Mouse (Mus musculus) kidney, postnatal 36 days (tissue): ENCODE data around the gene Ogdh.
"Not testable (repeated sequence)": the region's sequence is repeated elsewhere in the genome, so short reads cannot be mapped to it uniquely, and the experiment has no call there.

Experiments used
- DNase-seq, 2 experiments: peaks; one replicate each; pipeline ENCODE4 v3.0.0; 2021 to 2022; ENCODE audit warnings: mixed read lengths in 2 of 2

Ogdh gene

GRCm38 (mm10) chr11:6367986-6368385, 76.6 kb downstream of the Ogdh start:
- not testable (repeated sequence) for DNase-seq

- DNase-seq: no peak
Measured at GRCm38 (mm10) chr11:6371376-6372155, 80.1 kb downstream of the Ogdh start.

GRCm38 (mm10) chr11:6372784-6373183, 81.4 kb downstream of the Ogdh start:
- DNase-seq: no peak

GRCm38 (mm10) chr11:6380916-6381315, 89.5 kb downstream of the Ogdh start:
- no peak for DNase-seq

- DNase-seq: no peak
Measured at GRCm38 (mm10) chr11:6388126-6388725, 96.8 kb downstream of the Ogdh start.

- DNase-seq: peak; percentile 97 to 98
Measured at GRCm38 (mm10) chr11:6388726-6389413, 97.4 kb downstream of the Ogdh start, which contains the start of gene Zmiz2. Gene Zmiz2 (plus strand): TSS chr11:6389074.

- peak in 1 of 2 experiments; percentile 40 for DNase-seq
Measured at GRCm38 (mm10) chr11:6389483-6389921, 98.1 kb downstream of the Ogdh start.

GRCm38 (mm10) chr11:6390376-6391053, 99.1 kb downstream of the Ogdh start:
- DNase-seq: no peak

GRCm38 (mm10) chr11:6391516-6392276, 100.3 kb downstream of the Ogdh start:
- DNase-seq: no peak

- DNase-seq: no peak
Measured at GRCm38 (mm10) chr11:6392857-6393256, 101.4 kb downstream of the Ogdh start.

GRCm38 (mm10) chr11:6393866-6394265, 102.4 kb downstream of the Ogdh start:
- no peak for DNase-seq

GRCm38 (mm10) chr11:6395565-6395964, 104.1 kb downstream of the Ogdh start:
- DNase-seq: peak in 1 of 2 experiments; percentile 18

GRCm38 (mm10) chr11:6398141-6398540, 106.7 kb downstream of the Ogdh start:
- DNase-seq: no peak

- DNase-seq: peak; percentile 76 to 93
Measured at GRCm38 (mm10) chr11:6402515-6403510, 111.4 kb downstream of the Ogdh start.

- DNase-seq: no peak
Measured at GRCm38 (mm10) chr11:6403830-6404405, 112.5 kb downstream of the Ogdh start.

GRCm38 (mm10) chr11:6404699-6405566, 113.5 kb downstream of the Ogdh start:
- DNase-seq: no peak

- peak; percentile 76 to 80 for DNase-seq
Measured at GRCm38 (mm10) chr11:6405591-6406081, 114.2 kb downstream of the Ogdh start.
